Mouse (Mus musculus) heart, embryonic 14.5 days (tissue): ENCODE data around the gene Kmt2c. TPM values are rescaled to one million over a fixed set of nuclear protein-coding genes. Genes with fewer than 3 reads are reported as not detected.

Experiments used
- ATAC-seq: fragments of 200-750 bp; cut with Nextera tagmentation; 2 replicates; pipeline ENCODE4 v1.8.0; 2017; ENCODE audit warnings: low read depth, moderate TSS enrichment; ENCODE audit not compliant: insufficient number of reproducible peaks, insufficient read depth, low FRiP score
- H3K27ac ChIP-seq, 2 experiments: fragments of 200-500 bp in 1 of 2; fragments of 300-500 bp in 1 of 2; sonication (generic) in 1 of 2; replicated peaks in 1 of 2; 2 replicates each; pipeline ENCODE4 v1.5.1; 2012 to 2014; ENCODE audit warnings: low read depth in 2 of 2, low read length in 2 of 2, control low read depth in 1 of 2, mild to moderate bottlenecking in 1 of 2, mixed read lengths in 1 of 2; ENCODE audit not compliant: control insufficient read depth in 1 of 2, insufficient read depth in 1 of 2
- H3K27me3 ChIP-seq: fragments of 300-500 bp; sonication (generic); 2 replicates; pipeline ENCODE4 v1.6.1; 2014; ENCODE audit warnings: mild to moderate bottlenecking, low read length, control low read depth; ENCODE audit not compliant: control insufficient read depth, insufficient read depth
- H3K36me3 ChIP-seq: fragments of 300-500 bp; sonication (generic); 2 replicates; pipeline ENCODE4 v1.6.1; 2014; ENCODE audit warnings: mild to moderate bottlenecking, control low read depth, low read length, mixed read lengths; ENCODE audit not compliant: control insufficient read depth, insufficient read depth
- H3K4me1 ChIP-seq, 2 experiments: fragments of 200-500 bp in 1 of 2; fragments of 300-500 bp in 1 of 2; sonication (generic) in 1 of 2; 2 replicates each; pipeline ENCODE4 v1.6.1; 2012 to 2014; ENCODE audit warnings: low read length in 2 of 2, control low read depth in 1 of 2, mixed read lengths in 1 of 2; ENCODE audit not compliant: control insufficient read depth in 2 of 2, insufficient read depth in 2 of 2
- H3K4me2 ChIP-seq: fragments of 300-500 bp; sonication (generic); 2 replicates; pipeline ENCODE4 v1.6.1; 2014; ENCODE audit warnings: mild to moderate bottlenecking, low read length
- H3K4me3 ChIP-seq, 2 experiments: fragments of 200-500 bp in 1 of 2; fragments of 300-500 bp in 1 of 2; sonication (generic) in 1 of 2; 2 replicates each; pipeline ENCODE4 v1.5.1; 2012 to 2014; ENCODE audit warnings: low read length in 2 of 2, mild to moderate bottlenecking in 2 of 2, control low read depth in 1 of 2, low read depth in 1 of 2, moderate library complexity in 1 of 2; ENCODE audit not compliant: control insufficient read depth in 1 of 2, insufficient read depth in 1 of 2
- H3K9ac ChIP-seq: fragments of 300-500 bp; sonication (generic); 2 replicates; pipeline ENCODE4 v1.6.1; 2014; ENCODE audit warnings: mild to moderate bottlenecking, low read length
- H3K9me3 ChIP-seq: fragments of 300-500 bp; sonication (generic); 2 replicates; pipeline ENCODE4 v1.6.1; 2016; ENCODE audit warnings: low read length, control low read depth; ENCODE audit not compliant: control insufficient read depth
- WGBS: fragments of 180-500 bp; shearing (Covaris S2); extraction: QIAGEN DNeasy Blood & Tissue Kit; methylation state at CpG from one replicate; pipeline ENCODE4 v1.1.7; 2014; 5-methylcytosine and 5-hydroxymethylcytosine counted together
- polyA plus RNA-seq: library from polyadenylated mRNA; unstranded; fragments of >200 nt; fragmentation: Nextera tagmentation; extraction: Ambion mirVana; gene quantifications from 2 replicates; pipeline ENCODE4 v1.2.1, GENCODE M21; 2014

Kmt2c gene
- polyA plus RNA-seq, 1 experiment from 2014 or later, result 14.0 TPM

- no peak for ATAC-seq
- Histone ChIP-seq H3K9me3 (no peaks in the 10 kb centered on the region), H3K27me3 (no peaks in the 10 kb centered on the region), H3K27ac (no peak overlapping the region), H3K4me3 (no peak overlapping the region), H3K4me2 (no peak overlapping the region), H3K36me3 (no peaks in the 10 kb centered on the region), H3K4me1 (no peaks in the 10 kb centered on the region), H3K9ac (no peak overlapping the region)
- 90% methylated on average over 1 of the region's 1 CpGs for WGBS
Observed at GRCm38 (mm10) chr5:25422576-25422975, 76.0 kb downstream of the Kmt2c start.

DNA sequence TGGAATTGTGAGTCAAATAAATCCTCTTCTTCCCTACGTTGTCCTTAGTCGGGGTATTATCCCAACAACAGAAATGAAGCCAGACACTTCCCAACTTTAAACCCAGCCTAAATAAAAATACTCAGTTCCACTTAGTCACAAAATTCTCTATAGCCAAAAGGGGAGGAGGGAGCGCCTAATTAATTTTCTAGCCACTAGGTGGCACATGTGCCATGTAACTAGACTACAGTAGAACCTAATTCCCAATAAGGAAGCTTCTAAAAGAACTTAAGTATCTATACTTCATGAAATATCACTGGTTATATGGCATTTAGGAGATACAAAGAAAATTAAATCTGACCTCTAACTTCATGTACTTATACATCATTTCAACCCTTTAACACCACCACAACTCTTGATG is 78.0 kb downstream of the Kmt2c start:
- WGBS, result 22% methylated on average over 3 of the region's 3 CpGs
- Histone ChIP-seq H3K4me3 (no peak overlapping the region), H3K36me3 (no peaks in the 10 kb centered on the region), H3K9me3 (no peaks in the 10 kb centered on the region), H3K4me1 (no peaks in the 10 kb centered on the region), H3K9ac (no peak overlapping the region), H3K4me2 (no peak overlapping the region), H3K27ac (no peak overlapping the region), H3K27me3 (no peaks in the 10 kb centered on the region)
- ATAC-seq, result no peak

DNA sequence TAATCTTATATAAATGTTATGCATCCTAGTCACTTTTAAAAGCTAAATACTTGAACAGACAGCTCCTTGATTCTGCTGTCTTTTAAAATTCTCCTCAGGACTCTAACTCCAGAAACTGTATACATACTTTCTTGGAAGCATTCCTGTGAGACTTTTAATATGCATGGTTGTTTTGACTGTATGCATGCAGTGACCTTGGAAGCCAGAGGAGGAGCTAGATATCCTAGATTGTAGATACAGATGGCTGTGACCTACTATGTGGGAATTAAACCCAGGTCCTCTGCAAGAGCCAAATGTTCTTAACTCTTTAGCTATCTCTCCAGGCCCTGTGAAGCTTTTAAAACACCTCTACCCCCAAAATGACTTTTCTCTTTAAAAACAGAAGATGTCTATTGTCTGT is 83.2 kb downstream of the Kmt2c start:
- Histone ChIP-seq H3K4me2 (no peak overlapping the region), H3K27me3 (no peaks in the 10 kb centered on the region), H3K36me3 (peaks cover 10% of the 10 kb centered on the region), H3K4me1 (no peaks in the 10 kb centered on the region), H3K9me3 (no peaks in the 10 kb centered on the region), H3K27ac (no peak overlapping the region), H3K4me3 (no peak overlapping the region), H3K9ac (no peak overlapping the region)
- no peak for ATAC-seq

GRCm38 (mm10) chr5:25396727-25397126 is 101.9 kb downstream of the Kmt2c start:
- ATAC-seq, result no peak
- Histone ChIP-seq H3K4me2 (no peak overlapping the region), H3K36me3 (peaks cover 18% of the 10 kb centered on the region), H3K9me3 (no peaks in the 10 kb centered on the region), H3K27me3 (no peaks in the 10 kb centered on the region), H3K9ac (no peak overlapping the region), H3K4me3 (no peak overlapping the region), H3K4me1 (no peaks in the 10 kb centered on the region), H3K27ac (no peak overlapping the region)
- 92% methylated on average over 2 of the region's 2 CpGs for WGBS

- Histone ChIP-seq H3K27ac (no peak overlapping the region), H3K4me1 (no peaks in the 10 kb centered on the region), H3K4me2 (no peak overlapping the region), H3K9ac (no peak overlapping the region), H3K36me3 (peaks cover 10% of the 10 kb centered on the region), H3K4me3 (no peak overlapping the region), H3K27me3 (no peaks in the 10 kb centered on the region), H3K9me3 (no peaks in the 10 kb centered on the region)
- ATAC-seq, result no peak
- WGBS, result 65% methylated on average over 2 of the region's 2 CpGs
Observed at GRCm38 (mm10) chr5:25392655-25393054, 105.9 kb downstream of the Kmt2c start.

- Histone ChIP-seq H3K9ac (no peak overlapping the region), H3K27me3 (no peaks in the 10 kb centered on the region), H3K4me2 (no peak overlapping the region), H3K36me3 (peaks cover 19% of the 10 kb centered on the region), H3K27ac (0 out of 4 replicates have a peak overlapping the region, but pooled peaks of 1 of the 2 experiments have one; percentile 6), H3K4me1 (peaks cover 0 to 5% of the 10 kb centered on the region in 2 experiments; a peak in 2 of 4 replicates), H3K4me3 (no peak overlapping the region), H3K9me3 (no peaks in the 10 kb centered on the region)
- 73% methylated on average over 11 of the region's 11 CpGs for WGBS
- no peak for ATAC-seq
Observed at GRCm38 (mm10) chr5:25383581-25383980, 115.0 kb downstream of the Kmt2c start.

GRCm38 (mm10) chr5:25379188-25379587 is 119.4 kb downstream of the Kmt2c start:
- Histone ChIP-seq H3K9ac (no peak overlapping the region), H3K4me1 (peaks cover 0 to 5% of the 10 kb centered on the region in 2 experiments; a peak in 2 of 4 replicates), H3K27me3 (no peaks in the 10 kb centered on the region), H3K4me3 (no peak overlapping the region), H3K27ac (no peak overlapping the region), H3K36me3 (peaks cover 10% of the 10 kb centered on the region; the same call in 1 of the 2 replicates), H3K4me2 (no peak overlapping the region), H3K9me3 (no peaks in the 10 kb centered on the region)
- no peak for ATAC-seq

GRCm38 (mm10) chr5:25368420-25368819 is 130.2 kb downstream of the Kmt2c start:
- Histone ChIP-seq H3K9ac (no peak overlapping the region), H3K4me1 (no peaks in the 10 kb centered on the region), H3K9me3 (no peaks in the 10 kb centered on the region), H3K36me3 (peaks cover 15% of the 10 kb centered on the region), H3K4me3 (no peak overlapping the region), H3K4me2 (no peak overlapping the region), H3K27ac (no peak overlapping the region), H3K27me3 (no peaks in the 10 kb centered on the region)
- no peak for ATAC-seq
- WGBS, result 90% methylated on average over 2 of the region's 2 CpGs
